Mouse (Mus musculus) frontal cortex, postnatal 10 days (tissue): Measurements from ENCODE around the gene Rassf1.

Experiments
- DNase-seq, 2 experiments: peaks; one replicate each; pipeline ENCODE4 v3.0.0; 2022; ENCODE audit warnings: low spot score in 2 of 2, mixed read lengths in 1 of 2

Gene Rassf1

GRCm38 (mm10) chr9:107541005-107541404 is 10.3 kb upstream of the Rassf1 start:
- DNase-seq: no peak

DNA sequence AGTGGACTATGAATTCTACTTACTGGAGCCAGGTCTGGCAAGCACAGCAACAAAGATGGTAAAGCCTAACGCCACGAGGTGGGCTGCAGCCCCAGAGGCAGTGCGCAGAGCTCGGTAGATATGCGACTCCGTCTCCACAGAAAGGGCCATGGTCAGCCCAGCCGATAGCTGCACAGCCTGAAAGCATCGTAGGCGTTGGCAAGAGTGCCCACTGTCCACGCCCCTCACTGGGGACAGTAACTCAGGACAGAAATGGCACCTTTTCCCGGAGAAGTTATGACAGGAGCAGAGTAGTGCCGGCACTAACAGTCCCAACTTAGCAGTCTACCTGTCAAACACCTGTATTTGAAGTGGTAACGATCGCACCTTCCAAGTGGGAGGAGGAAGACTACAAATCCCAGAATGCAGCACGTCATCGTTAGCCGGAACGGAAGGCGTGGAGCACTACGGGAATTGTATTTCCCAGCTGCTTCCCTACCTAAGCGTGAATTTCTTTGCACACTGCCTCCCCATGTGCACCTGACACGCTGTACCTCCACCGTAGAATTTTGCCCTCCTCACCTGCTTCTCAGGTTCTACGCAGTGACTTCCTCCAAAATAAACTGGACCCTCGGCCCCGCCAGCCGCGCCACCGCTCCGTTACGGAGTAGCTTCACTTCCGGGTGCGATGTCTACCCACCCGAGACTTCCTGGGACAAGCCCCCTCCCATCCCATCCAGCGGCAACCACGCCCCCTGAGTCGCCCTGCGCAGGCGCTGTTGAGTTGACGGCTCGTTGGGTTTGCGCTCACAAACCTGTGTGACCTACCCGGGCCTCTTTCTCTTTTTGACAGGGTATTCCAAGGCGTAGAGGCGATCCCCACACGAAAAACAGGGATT is 9.6 kb upstream of the Rassf1 start, which contains the start of the genes Cyb561d2 and Nprl2:
Gene Cyb561d2, minus strand, starts transcription at position 720 of the 878 bp plus-strand sequence.
Gene Nprl2, plus strand, starts transcription at position 753 of the 878 bp plus-strand sequence.
- DNase-seq: peak; percentile 92 to 93

GRCm38 (mm10) chr9:107542352-107542686 is 9.0 kb upstream of the Rassf1 start:
- DNase-seq: no peak

DNA sequence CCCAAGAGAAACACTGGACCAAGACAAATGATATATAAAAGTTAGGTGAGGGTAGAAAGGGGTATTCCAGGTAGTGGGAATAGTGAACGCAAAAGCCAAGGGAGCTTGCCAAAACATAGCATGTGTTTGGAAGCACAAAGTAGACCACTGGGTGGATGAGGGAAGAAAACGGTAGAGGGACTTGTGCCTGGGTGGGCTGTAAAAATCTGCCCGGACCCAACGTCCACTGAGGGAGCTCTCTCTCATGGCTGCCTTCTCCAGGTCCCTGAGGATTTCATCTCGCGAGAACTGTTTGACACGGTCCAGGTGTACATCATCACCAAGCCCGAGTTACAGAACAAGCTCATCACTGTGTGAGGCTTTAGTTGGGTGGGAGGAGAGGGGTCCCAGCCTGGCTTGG is 8.6 kb upstream of the Rassf1 start:
- DNase-seq: no peak

DNA sequence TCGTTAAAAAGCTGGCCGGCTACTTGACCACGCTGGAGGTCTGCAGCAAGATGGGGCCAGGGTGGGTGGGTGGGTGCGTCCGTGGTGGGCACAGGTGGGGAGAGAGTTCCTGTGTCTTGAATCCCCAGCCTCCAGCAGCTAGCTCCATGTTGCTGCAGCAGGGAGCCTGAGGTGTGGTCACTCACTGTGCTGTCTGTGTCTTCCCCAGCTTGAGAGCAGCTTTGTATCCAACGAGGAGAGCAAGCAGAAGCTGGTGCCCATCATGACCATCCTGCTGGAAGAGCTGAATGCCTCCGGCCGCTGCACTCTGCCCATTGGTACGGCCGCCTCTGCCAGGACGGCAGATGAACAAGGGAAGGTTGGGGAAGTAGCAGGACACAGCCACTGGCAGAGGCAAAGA is 8.1 kb upstream of the Rassf1 start:
- no peak for DNase-seq

- DNase-seq: no peak
These were observed 7.1 kb upstream of the Rassf1 start for GRCm38 (mm10) chr9:107544196-107544700.

DNA sequence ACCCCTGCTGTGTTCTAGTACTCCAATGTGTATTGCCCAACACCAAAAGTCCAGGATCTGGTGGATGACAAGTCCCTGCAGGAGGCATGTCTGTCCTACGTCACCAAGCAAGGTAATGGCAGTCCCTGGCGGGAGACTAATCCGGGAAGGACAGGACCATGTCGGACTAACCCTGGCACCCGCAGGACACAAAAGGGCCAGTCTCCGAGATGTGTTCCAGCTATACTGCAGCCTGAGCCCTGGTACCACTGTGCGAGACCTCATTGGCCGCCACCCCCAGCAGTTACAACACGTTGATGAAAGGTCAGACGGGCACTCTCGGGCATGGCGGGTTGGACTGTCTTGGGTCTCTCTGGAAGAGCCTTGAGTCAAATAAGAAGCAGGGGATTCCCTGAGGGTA is 6.6 kb upstream of the Rassf1 start:
- DNase-seq: no peak

GRCm38 (mm10) chr9:107545199-107545598 is 6.2 kb upstream of the Rassf1 start:
- DNase-seq: no peak

DNA sequence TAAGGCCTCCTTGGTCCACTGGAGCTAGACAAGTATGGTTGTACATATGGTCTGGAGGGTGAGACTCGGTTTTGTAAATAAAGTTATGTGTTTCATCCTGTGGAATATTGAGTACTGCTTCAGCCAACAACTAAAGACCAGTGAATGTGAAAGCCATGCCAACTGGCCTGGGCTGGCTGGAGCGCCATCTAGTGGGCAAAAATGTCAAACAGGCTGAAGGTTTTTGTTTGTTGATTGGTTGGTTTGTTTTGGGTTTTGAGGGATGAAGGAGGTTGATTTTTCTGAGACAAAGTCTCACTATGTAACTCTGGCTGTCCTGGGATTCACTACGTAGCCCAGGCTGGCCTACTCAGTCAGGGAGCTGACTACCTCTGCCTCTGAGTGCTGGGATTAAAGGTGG is 5.8 kb upstream of the Rassf1 start:
- peak in 1 of 2 experiments; percentile 67 for DNase-seq

GRCm38 (mm10) chr9:107547026-107547425 is 4.3 kb upstream of the Rassf1 start, which contains the start of gene Zmynd10:
TSS of gene Zmynd10 (plus strand) at chr9:107547298.
- DNase-seq: peak; percentile 79 to 88

GRCm38 (mm10) chr9:107547957-107548356 is 3.4 kb upstream of the Rassf1 start:
- no peak for DNase-seq

DNA sequence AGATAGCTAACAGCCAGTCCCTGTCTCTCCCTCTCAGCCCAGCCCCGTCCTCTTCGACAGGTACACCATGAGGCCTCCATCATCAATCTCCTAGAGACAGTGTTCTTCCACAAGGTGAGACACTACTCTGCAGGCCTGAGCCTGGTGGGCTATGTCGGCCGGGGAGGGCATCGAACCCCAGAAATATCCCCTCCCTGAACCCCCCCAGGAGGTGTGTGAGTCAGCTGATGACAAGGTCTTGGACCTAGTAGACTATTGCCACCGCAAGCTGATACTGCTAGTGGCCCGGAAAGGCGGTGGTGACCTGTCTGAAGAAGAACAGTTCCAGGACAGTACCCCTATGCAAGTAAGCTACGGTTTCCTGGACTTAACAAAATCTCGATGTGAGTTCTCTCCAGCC is 2.5 kb upstream of the Rassf1 start:
- no peak for DNase-seq

DNA sequence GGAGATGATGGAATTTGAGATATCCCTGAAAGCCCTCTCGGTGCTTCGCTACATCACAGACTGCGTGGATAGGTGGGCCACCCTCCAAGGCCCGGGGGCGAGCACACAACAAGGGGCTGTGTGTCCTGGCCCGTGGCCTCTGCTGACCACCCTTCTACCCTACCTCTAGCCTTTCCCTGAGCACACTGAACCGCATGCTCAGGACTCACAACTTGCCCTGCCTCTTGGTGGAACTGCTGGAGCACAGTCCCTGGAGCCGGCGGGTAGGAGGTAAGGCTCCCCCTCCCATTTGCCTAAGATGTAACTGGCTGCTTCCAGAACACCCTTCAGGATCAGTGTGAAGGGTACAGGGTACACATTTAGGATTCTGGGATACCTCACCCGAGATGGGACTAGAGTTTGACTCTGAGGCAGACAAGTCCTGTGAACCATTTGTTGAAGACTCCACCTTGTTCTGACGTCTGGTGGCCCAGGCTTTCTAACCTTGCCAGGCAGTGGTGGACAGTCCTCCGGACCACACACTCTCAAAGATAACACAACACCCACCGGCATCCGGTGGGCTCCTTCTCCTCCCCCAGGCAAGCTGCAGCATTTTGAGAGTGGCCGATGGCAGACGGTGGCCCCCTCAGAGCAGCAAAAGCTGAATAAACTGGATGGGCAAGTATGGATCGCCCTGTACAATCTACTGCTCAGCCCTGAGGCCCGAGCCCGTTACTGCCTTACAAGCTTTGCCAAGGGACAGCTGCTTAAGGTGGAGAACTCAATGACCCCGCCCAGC is 1.9 kb upstream of the Rassf1 start:
- no peak for DNase-seq

- DNase-seq: no peak
These were observed 751 bp upstream of the Rassf1 start for GRCm38 (mm10) chr9:107550491-107551116.

DNA sequence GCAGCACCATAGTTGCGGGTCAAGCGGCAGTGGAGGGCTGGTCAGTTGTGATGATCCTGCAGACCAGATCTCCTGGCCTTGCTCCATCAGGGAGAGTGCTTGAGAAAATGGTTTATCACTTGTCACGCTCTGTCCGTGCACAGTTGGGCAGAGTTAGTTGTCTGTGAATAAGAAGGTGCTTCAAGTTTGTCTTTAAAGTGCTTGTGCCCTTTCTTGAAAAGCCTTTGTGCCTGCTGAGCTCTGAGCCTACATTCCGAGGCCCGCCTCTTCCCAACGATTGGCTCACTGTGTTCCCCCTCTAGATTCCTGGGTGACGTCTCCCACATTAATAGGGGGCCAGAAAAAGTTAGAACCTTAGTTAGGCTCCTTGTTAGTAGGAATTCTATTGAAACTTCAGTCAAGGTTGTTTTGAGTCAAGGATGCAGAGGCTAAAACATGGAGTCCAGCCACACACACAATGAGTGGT is 568 bp downstream of the Rassf1 start:
- DNase-seq: no peak

- DNase-seq: no peak
These were observed 1.5 kb downstream of the Rassf1 start for GRCm38 (mm10) chr9:107552690-107553393.

DNA sequence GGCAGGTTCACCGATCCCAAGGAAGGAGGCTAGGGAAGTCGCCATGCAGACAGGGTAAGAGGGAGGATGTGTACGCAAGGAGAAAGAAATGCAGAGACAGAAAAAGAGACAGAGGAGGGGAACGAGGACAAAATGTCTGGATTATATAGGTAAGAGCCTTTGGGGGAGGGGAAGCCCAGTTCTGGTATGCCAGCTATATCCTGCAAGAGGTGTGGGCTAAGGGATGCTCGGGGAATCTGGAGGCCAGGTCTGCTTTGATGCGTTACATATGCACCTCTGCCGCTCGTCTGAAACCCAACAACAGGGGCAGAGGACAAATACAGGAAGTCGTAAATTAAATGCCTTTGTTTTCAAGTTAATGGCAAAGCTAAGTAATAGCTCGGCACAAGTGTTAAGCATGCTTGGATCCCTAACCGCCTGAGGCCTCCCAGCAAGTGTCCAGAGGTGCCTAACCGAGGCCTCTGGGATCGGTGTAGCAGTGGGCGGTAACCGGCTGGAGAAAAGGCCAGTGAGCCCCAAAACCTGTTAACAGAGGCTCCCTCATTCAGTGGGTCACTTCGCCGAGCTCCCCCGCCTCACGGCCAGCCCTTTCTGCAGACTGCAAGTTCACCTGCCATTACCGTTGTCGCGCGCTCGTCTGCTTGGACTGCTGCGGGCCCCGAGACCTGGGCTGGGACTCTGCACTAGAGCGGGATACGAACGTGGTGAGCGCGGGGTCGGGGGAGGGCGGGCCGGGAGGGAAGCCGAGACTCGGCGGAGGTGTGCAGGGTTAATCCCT is 2.4 kb downstream of the Rassf1 start:
- DNase-seq: no peak

GRCm38 (mm10) chr9:107554319-107554825 is 3.0 kb downstream of the Rassf1 start:
- peak; percentile 92 for DNase-seq

- DNase-seq: no peak
These were observed 3.7 kb downstream of the Rassf1 start for GRCm38 (mm10) chr9:107555031-107555457.

GRCm38 (mm10) chr9:107555701-107556100 is 4.3 kb downstream of the Rassf1 start:
- DNase-seq: no peak
